Mouse (Mus musculus) B cell, adult 2 months (primary cell): ENCODE results near the gene Ift52.

Source experiments
- DNase-seq, 2 experiments: peaks; one replicate each; pipeline ENCODE4 v3.0.0; 2022

The Ift52 gene

DNA sequence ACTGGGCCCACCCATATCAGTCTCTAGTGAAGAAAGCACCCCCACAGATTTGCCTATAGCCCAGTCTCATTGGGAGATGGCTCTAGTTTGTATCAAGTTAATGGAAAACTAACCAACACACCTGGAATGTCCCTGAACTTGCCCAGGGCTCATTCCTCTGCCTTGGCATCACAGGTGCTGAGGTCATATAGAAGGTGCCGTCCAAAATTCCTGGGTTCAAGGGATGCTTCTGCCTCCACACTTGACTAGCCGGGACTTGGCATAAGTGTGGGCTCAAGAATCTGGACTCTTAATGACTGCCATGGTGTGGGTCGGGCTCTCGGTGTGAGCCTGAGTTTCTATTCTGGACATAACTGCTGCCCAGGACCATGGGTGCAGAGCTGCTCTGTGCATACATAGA, 61.9 kb downstream of the Ift52 start:
- no peak for DNase-seq

- DNase-seq, result no peak
These were observed 65.4 kb downstream of the Ift52 start for GRCm38 (mm10) chr2:163082591-163082990.

DNA sequence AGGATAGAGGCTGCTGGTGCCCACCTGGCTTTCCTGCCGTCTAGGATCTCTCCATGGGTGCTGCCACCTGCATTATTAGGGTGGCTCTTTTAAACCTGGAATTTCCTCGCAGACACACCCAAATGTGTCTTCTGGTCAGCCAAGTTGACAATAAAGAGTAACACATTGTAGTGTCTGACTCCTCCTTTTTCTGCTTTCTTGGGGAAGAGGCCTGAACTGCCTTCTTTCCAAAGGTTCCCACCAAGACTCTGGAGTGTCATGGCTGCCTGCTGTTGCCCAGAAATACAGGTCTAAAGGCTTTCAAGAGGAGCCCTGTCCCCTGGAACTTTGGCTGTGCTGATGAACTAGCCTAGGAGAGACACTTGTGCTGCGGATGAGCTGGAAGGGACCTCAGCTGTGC, 67.4 kb downstream of the Ift52 start:
- DNase-seq, result no peak

DNA sequence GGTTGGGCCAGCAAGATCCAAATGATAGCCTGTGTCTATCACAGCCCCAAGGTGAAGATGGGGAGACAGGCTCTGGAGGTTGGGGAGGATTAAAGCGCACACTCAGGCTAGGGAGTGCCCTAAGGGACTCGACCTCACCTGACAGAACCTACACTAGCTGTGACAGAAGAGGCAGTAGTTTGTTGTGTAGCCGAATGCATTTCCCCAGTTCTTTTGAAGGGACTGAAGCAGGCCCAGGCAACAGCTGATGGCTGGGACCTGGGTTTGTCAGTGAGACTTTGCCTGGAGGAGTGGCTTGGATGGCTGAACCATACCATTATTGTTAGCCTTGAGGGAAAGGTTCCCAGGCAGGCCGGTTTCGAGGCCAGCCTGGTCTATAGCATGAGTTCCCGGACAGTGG, 67.9 kb downstream of the Ift52 start:
- no peak for DNase-seq

GRCm38 (mm10) chr2:163086561-163086960, 69.4 kb downstream of the Ift52 start:
- no peak for DNase-seq

DNA sequence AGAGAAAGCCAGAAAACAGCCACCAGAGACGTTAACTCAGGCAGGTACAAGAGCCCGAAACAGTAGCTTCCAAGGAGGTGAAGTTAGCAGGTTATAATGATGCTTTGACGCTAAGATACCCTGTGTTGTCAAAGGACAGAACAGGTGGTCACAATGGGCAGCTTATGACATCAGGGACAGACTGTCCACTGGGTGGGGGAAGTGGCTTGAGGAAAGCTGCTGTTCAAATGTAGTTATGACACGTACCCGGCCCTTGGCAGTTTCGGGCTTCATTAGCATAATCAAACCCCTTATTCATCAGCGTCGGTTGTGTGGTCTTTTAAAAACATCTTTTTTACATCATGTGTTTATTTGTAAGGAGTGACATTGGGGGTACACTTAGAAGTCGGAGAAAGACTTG, 70.6 kb downstream of the Ift52 start, which contains the start of gene Gtsf1l:
TSS of gene Gtsf1l (minus strand) at position 128 of the 400 bp plus-strand sequence.
- DNase-seq, result no peak

- DNase-seq, result peak; percentile 16 to 24
These were observed 72.4 kb downstream of the Ift52 start for GRCm38 (mm10) chr2:163089475-163090123.

DNA sequence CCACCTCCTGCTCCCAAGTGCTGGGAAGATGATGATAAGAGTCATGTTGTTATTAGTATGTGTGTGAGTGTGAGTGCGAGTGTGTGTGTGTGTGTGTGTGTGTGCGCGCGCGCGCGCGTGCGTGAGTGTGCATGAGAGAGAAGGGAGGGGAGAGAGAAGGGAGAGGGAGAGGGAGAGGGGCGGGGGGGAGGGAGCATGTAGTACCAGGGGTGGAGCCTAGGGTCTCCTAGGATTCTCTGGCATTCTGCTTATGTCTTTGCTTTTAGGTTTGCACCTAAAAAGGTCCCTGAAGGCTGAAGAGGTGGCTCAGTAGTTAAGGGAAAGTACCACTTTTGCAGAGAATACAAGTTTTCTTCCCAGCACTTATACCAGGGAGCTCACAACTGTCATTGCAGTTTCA, 77.8 kb downstream of the Ift52 start:
- no peak for DNase-seq
